ENCODE assay signal across 9 mouse cellular contexts in genomic region chr5:89221658-89222057, GRCm38 (mm10).
A peak's percentile ranks its signal among the peaks of the same experiment; 100 is the strongest.
DNase-seq lines count a peak whose midpoint lies in the region; ATAC-seq and TF ChIP-seq lines count a peak whose summit lies in the region.
"Had no signal": no experiment of that assay in that cellular context is flagged by ENCODE, and none has a peak within 500 bp of the region (broad histone marks: within the 10 kb centered on the region; RNA-seq: fewer than 3 reads in every experiment).

No protein-coding gene starts in this region.

- WGBS in heart, embryonic 16.5 days = 45% methylated on average over 1 of the region's 1 CpGs
- 54% methylated on average over 1 of the region's 1 CpGs for WGBS in forebrain, embryonic 12.5 days
- 44% methylated on average over 1 of the region's 1 CpGs for WGBS in liver, embryonic 14.5 days (ENCODE audit: insufficient replicate concordance)

- H3K36me3 ChIP-seq in heart, embryonic 16.5 days (ENCODE audit: control insufficient read depth, insufficient read depth) = no peaks in the 10 kb centered on the region; the same call in 1 of the 2 replicates
- no peaks in the 10 kb centered on the region for H3K36me3 ChIP-seq in forebrain, embryonic 12.5 days (replicated peaks)
- no peaks in the 10 kb centered on the region for H3K36me3 ChIP-seq in liver, embryonic 14.5 days (replicated peaks; ENCODE audit: control insufficient read depth, insufficient read depth, low read depth)
- H3K36me3 ChIP-seq: stomach, embryonic 15.5 days had no signal

- ATAC-seq in heart, embryonic 16.5 days (replicated peaks; ENCODE audit: extremely low read depth, insufficient read depth, low FRiP score) = peak; percentile 73; the same call in 1 of the 2 replicates
- ATAC-seq in forebrain, embryonic 12.5 days (ENCODE audit: low FRiP score) = peak; percentile 82
- ATAC-seq in liver, embryonic 14.5 days (ENCODE audit: insufficient read depth) = no peak
- ATAC-seq in megakaryocyte-erythroid progenitor cell, adult 5-6 weeks (replicated peaks; ENCODE audit: low FRiP score, low TSS enrichment, poor library complexity, severe bottlenecking) = no peak

- H3K4me1 ChIP-seq in heart, embryonic 16.5 days (ENCODE audit: control insufficient read depth, insufficient read depth, low read length) = no peaks in the 10 kb centered on the region
- H3K4me1 ChIP-seq in forebrain, embryonic 12.5 days = peaks cover 4% of the 10 kb centered on the region; the same call in 1 of the 2 replicates
- H3K4me1 ChIP-seq in liver, embryonic 14.5 days (replicated peaks; ENCODE audit: control insufficient read depth in 2 of 2, insufficient read depth in 2 of 2, low read length in 1 of 2) = peaks cover 0 to 2% of the 10 kb centered on the region in 2 experiments; a peak in 1 of 4 replicates
- H3K4me1 ChIP-seq: stomach, embryonic 15.5 days had no signal

- H3K4me3 ChIP-seq in heart, embryonic 16.5 days (ENCODE audit: low read length) = no peak overlapping the region
- no peak overlapping the region for H3K4me3 ChIP-seq in forebrain, embryonic 12.5 days (replicated peaks)
- no peak overlapping the region for H3K4me3 ChIP-seq in liver, embryonic 14.5 days (ENCODE audit: insufficient read depth in 1 of 2, low read depth in 2 of 2, low read length in 2 of 2)
- H3K4me3 ChIP-seq: stomach, embryonic 15.5 days had no signal

- H3K9me3 ChIP-seq in heart, embryonic 16.5 days (replicated peaks; ENCODE audit: control insufficient read depth, low read length) = no peaks in the 10 kb centered on the region
- H3K9me3 ChIP-seq in forebrain, embryonic 12.5 days = no peaks in the 10 kb centered on the region
- H3K9me3 ChIP-seq in liver, embryonic 14.5 days (ENCODE audit: control insufficient read depth, low read length) = no peaks in the 10 kb centered on the region
- H3K9me3 ChIP-seq: stomach, embryonic 15.5 days had no signal

- H3K9ac ChIP-seq in heart, embryonic 16.5 days (ENCODE audit: low read length) = no peak overlapping the region
- H3K9ac ChIP-seq in forebrain, embryonic 12.5 days = no peak overlapping the region
- H3K9ac ChIP-seq in liver, embryonic 14.5 days (replicated peaks) = no peak overlapping the region
- H3K9ac ChIP-seq: stomach, embryonic 15.5 days had no signal

- intact Hi-C loops in heart, postnatal 36 days (cut with DNase I) = loop anchor here (2.0 to 10.0 kb wide), 3 partner anchors 294 to 427 kb away; no protein-coding TSS in a partner anchor

- H3K27ac ChIP-seq in heart, embryonic 16.5 days (ENCODE audit: low read length) = no peak overlapping the region
- no peak overlapping the region for H3K27ac ChIP-seq in forebrain, embryonic 12.5 days
- no peak overlapping the region for H3K27ac ChIP-seq in liver, embryonic 14.5 days
- H3K27ac ChIP-seq: stomach, embryonic 15.5 days had no signal

- peak; percentile 56 for TF ChIP-seq CTCF in liver, embryonic 14.5 days (IDR thresholded peaks at IDR 0.05; ENCODE audit: low read depth)

- no peak for DNase-seq in heart, postnatal 36 days
- peak; percentile 37 to 47 for DNase-seq in right cerebral cortex, postnatal 10 days (ENCODE audit: low spot score in 2 of 2)
- DNase-seq in right cerebral cortex, postnatal 36 days (ENCODE audit: low spot score in 2 of 2) = no peak
- no peak for DNase-seq in liver, embryonic 14.5 days (ENCODE audit: low read depth in 3 of 3, low spot score in 3 of 3)
- DNase-seq in left cerebral cortex, adult 8-10 months (ENCODE audit: low spot score in 2 of 2) = no peak

- no peaks in the 10 kb centered on the region for H3K27me3 ChIP-seq in heart, embryonic 16.5 days (ENCODE audit: control insufficient read depth, insufficient read depth, low read length)
- no peaks in the 10 kb centered on the region for H3K27me3 ChIP-seq in forebrain, embryonic 12.5 days
- H3K27me3 ChIP-seq in liver, embryonic 14.5 days (ENCODE audit: control insufficient read depth, insufficient read depth, low read length) = no peaks in the 10 kb centered on the region
- H3K27me3 ChIP-seq: stomach, embryonic 15.5 days had no signal

- H3K4me2 ChIP-seq in heart, embryonic 16.5 days (ENCODE audit: low read depth, low read length) = no peak overlapping the region
- H3K4me2 ChIP-seq in forebrain, embryonic 12.5 days = no peak overlapping the region
- H3K4me2 ChIP-seq in liver, embryonic 14.5 days (ENCODE audit: low read depth) = no peak overlapping the region
- H3K4me2 ChIP-seq: stomach, embryonic 15.5 days had no signal

- no peak for TF ChIP-seq EP300 in liver, embryonic 14.5 days (IDR thresholded peaks at IDR 0.05; ENCODE audit: low read depth)

Comparison
In these comparisons a context has a peak if more than half of its experiments do, and no peak if none do; other contexts are left out.
1. DNase-seq: peak in right cerebral cortex, postnatal 10 days (2 of 2); none in heart, postnatal 36 days (0 of 2), right cerebral cortex, postnatal 36 days (0 of 2), liver, embryonic 14.5 days (0 of 3) and left cerebral cortex, adult 8-10 months (0 of 2).
2. ATAC-seq: peak in heart, embryonic 16.5 days (single experiment) and forebrain, embryonic 12.5 days (single experiment); none in liver, embryonic 14.5 days (single experiment) and megakaryocyte-erythroid progenitor cell, adult 5-6 weeks (single experiment).